Mouse (Mus musculus) forelimb bud, embryonic 11.5 days (tissue): Measurements from ENCODE around the gene Runx2.

Experiments used
- DNase-seq: peaks from one replicate; pipeline ENCODE4 v3.0.0-alpha.2; 2012; ENCODE audit warnings: low read depth, low spot score

Gene Runx2

DNA sequence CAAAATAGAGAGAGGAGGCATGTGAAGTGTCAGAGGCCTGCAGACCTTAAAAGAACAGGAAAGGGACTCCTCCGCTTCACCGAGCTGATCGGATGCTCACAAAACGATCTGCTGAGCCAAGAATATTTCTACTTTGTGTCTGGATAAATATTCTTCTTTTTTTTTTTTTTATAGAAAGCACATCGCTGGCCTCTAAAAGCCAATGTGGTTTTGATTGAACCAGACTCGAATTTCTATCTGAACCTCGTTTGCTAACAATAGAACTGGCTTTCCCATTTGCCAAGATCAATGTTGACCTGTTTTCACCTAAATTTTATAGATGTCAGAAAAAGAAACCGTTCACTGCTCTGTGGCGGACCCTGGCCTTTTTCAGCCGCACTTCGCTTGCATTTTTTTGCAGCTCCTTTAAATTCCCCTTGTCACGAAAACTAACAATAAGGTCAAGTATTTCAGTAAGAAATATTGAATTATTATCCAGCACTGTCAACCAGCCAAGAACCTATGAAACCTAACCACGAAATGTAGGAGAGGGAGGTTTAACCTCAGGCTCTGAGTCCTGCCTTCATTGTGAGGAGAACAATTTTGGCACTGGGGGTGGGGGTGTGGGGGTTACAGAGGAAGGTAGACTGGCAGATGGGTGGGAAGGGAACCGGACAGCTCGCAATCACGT, 222.4 kb downstream of the Runx2 start:
- DNase-seq, result no peak

DNA sequence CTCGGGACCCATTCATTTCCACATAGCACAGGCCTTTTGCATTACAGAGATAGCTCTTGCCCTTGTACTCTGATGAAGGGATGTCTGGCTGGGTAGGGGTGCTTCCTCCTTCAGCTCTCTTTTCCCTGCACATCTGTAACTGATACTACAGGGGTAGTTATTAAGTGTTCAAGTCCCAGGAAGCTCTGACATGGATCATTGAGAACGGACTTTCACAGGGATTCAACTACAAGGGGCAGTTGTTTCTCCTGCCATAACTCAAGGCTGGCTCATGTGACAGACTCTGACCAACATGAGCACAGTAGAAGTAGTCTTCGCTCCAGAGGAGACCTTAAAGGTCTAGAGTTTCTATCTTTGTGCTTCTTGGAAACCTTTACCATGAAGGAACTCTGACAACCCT, 226.1 kb downstream of the Runx2 start:
- no peak for DNase-seq

GRCm38 (mm10) chr17:44588020-44588419, 226.6 kb downstream of the Runx2 start:
- DNase-seq, result no peak

DNA sequence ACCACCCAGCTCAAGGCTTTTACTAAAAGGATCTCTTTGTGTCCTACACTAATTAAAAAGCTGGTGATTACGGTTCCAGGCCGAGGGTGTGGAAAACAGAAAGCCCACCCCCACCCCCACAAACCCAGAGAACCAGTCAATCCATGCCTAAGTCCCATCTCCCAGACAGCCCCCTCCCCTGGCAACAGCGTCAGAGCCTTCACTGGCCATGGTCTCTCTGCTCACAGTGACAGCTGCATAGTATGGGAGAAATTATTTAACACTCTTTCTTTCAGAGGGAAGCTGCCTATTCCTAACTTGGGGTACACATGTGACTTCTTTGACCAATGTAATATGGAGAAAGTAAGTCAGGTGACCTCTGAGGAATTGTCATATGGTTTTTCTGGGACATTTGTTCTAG, 228.4 kb downstream of the Runx2 start:
- DNase-seq, result no peak

- DNase-seq, result no peak
Measured at GRCm38 (mm10) chr17:44584781-44585180, 229.8 kb downstream of the Runx2 start.

- no peak for DNase-seq
Measured at GRCm38 (mm10) chr17:44577791-44578190, 236.8 kb downstream of the Runx2 start.

GRCm38 (mm10) chr17:44570899-44571298, 243.7 kb downstream of the Runx2 start:
- no peak for DNase-seq

GRCm38 (mm10) chr17:44569020-44569621, 245.5 kb downstream of the Runx2 start:
- no peak for DNase-seq

GRCm38 (mm10) chr17:44566992-44567391, 247.6 kb downstream of the Runx2 start:
- DNase-seq, result no peak

DNA sequence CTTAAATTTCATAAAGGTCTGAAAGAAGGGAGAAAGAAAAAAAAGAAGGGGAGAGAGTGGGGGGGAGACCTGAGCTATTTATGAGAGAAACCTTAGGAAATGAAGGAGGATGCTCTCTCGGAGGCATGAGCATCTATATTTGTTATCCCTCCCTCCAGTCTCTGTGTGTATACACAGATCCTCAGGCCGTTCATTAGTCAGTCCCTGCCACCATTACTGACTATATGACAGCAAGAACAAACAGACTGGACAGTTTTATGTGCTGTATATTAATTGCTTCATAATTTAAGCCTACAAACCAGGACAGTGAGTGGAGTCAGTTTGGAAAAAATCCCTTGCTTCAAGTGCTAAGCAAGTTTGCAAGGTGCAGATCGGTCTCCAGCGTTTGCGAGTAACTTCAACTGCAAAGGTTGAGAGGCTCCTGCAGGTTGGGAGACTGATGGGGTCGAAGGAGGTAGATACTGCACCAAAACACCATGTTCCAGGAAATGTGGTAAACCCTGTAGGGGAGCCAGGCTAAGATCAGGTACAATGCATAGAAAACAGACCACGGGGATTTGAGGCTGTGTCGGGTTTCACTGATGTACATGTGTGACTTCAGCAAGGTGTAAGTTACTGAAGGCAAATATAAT, 248.6 kb downstream of the Runx2 start:
- DNase-seq, result no peak

- DNase-seq, result peak; percentile 69
Measured at GRCm38 (mm10) chr17:44565311-44565831, 249.2 kb downstream of the Runx2 start.

GRCm38 (mm10) chr17:44564611-44565198, 249.9 kb downstream of the Runx2 start:
- no peak for DNase-seq

- DNase-seq, result no peak
Measured at GRCm38 (mm10) chr17:44560016-44560415, 254.6 kb downstream of the Runx2 start.

GRCm38 (mm10) chr17:44557199-44558111, 257.1 kb downstream of the Runx2 start:
- DNase-seq, result peak; percentile 83

DNA sequence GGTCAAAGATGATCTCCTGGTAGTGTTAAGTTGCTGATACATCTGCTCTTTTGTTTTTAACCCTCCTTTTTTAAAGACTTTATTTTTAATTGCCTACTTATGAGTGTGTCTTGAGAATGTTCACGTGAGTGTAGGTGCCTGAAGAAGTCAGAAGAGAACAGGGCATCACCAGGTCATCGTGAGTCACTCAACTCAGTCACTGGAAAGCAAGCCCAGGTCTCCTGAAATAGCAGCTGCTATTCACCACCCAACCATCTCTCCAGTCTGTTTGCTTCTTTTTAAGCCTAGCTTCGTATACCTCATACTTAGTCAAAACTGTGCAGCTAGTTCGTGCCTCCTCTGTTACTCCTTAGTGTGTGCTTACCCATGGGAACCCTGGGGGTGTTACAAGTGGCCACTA, 259.7 kb downstream of the Runx2 start:
- DNase-seq, result no peak

DNA sequence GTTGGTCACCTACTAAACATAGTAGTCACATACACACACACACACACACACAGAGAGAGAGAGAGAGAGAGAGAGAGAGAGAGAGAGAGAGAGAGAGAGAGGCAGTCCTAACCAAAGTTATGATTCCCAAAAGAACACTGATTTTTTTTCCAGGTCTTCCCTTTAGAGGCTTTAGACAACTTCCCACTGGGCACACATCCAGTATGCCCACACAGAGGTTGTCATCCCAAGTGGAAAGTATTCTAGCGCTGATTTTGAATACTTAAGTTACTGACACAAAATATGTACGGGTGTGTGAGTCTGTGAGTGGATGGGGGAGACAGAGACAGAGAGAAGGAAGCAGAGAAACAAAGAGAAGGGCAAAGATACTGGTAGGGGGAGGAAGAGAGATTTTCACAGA, 265.0 kb downstream of the Runx2 start:
- DNase-seq, result no peak

DNA sequence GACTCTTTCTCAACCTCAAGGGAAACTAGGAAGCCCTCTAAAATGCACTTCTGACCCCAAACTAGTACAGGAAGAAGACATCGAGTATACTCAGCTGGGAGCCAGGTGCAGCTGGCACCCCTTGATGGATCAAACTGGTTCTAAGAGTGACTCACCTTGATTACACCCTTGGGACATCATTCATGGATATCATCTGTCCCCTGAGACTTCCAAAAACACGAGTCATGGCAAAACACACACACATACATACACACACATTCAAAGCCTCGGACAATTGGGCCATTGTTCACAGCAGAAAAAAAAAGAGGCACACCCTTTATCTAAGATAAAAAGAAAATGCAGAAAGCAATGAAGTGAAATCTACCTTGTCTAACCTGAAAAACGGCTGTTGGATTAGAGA, 266.7 kb downstream of the Runx2 start:
- no peak for DNase-seq

- DNase-seq, result no peak
Measured at GRCm38 (mm10) chr17:44546801-44547200, 267.8 kb downstream of the Runx2 start.

GRCm38 (mm10) chr17:44545141-44545813, 269.3 kb downstream of the Runx2 start:
- no peak for DNase-seq

DNA sequence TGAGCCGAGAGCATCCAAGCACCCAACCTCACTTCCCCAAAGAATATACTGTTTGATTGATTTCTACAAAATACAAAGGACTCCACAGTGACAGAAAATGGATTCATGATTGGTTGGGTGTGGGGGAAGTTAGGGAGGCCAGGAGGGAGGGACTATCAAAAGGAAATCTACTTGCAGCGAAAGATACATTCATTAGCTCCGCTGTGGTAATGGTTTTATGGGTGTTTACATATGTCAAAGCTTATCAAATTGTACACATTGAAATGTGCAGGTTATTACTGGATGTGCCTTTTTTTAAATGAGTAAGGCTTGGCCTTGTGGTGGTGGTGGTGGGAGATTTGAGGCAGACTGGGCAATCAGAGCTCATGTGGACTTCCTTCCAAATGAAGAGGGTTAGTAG, 271.9 kb downstream of the Runx2 start:
- no peak for DNase-seq

DNA sequence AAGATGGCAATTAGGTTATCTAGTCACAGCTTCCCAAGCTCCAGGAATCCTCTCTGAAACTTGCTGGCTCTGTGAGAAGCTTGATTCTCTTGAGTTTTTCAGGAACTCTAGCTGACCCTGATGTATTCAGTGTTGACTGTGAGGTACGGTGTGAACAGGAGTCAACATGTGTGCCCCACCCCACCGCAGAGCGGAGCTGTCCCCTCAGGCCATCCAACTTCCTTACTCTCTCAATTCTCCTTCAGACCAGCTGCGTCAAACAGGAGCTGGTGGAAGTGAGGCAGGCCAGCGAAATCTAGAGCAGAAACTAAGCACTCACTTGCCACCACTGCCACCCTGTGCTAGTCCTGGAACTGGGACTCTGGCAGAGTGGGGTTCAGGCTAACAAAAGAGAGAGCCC, 273.9 kb downstream of the Runx2 start:
- no peak for DNase-seq
